Mouse (Mus musculus): ENCODE measurements around the gene Ccl17. TPM values are rescaled to one million over a fixed set of nuclear protein-coding genes. Genes with fewer than 3 reads are reported as not detected.

The Ccl17 gene
- total RNA-seq, 1 experiment, result 5.1 TPM

- Histone ChIP-seq H3K4me1 (ENCODE audit: control insufficient read depth in 2 of 2, insufficient read depth in 2 of 2, low read length in 2 of 2, poor library complexity in 1 of 2) (peaks cover 0 to 2% of the 10 kb centered on the region in 2 experiments; a peak in 1 of 4 replicates), H3K27ac (ENCODE audit: insufficient read depth, low read depth, low read length, poor library complexity, severe bottlenecking) (no peak overlapping the region), H3K36me3 (ENCODE audit: control insufficient read depth, insufficient read depth, low read length, poor library complexity, severe bottlenecking) (no peaks in the 10 kb centered on the region), H3K9ac (ENCODE audit: insufficient read depth, low read depth, low read length, poor library complexity, severe bottlenecking) (no peak overlapping the region), H3K9me3 (ENCODE audit: control insufficient read depth, insufficient read depth, low read depth, low read length) (no peaks in the 10 kb centered on the region), H3K4me3 (ENCODE audit: insufficient read depth in 1 of 2, low read depth in 1 of 2, low read length in 2 of 2, poor library complexity in 1 of 2, severe bottlenecking in 1 of 2) (no peak overlapping the region)
- TF ChIP-seq HCFC1 (IDR thresholded peaks at IDR 0.05; ENCODE audit: borderline replicate concordance, insufficient read depth, low read length), result no peak
- TF ChIP-seq MAFK (IDR thresholded peaks at IDR 0.05; ENCODE audit: insufficient read depth, low read depth, low read length), result no peak
- TF ChIP-seq ZNF384 (IDR thresholded peaks at IDR 0.05; ENCODE audit: low read depth, low read length), result no peak
- TF ChIP-seq CHD2 (IDR thresholded peaks at IDR 0.05; ENCODE audit: low read depth, low read length), result no peak
- no peak for TF ChIP-seq ZC3H11A (IDR thresholded peaks at IDR 0.05; ENCODE audit: borderline replicate concordance, low read depth, low read length)
- in situ Hi-C loops (cut with MboI; ENCODE audit: low sequenced_read_pairs in 2 of 2, unreplicated experiment in 2 of 2), result loop anchor here in 1 of 2 experiments (10.0 kb wide), 1 partner anchor 98 kb away; no protein-coding TSS in a partner anchor
- no peak for DNase-seq (ENCODE audit: low read depth, low spot score)
These were observed 7.9 kb upstream of the Ccl17 start for GRCm38 (mm10) chr8:94802375-94802774.

DNA sequence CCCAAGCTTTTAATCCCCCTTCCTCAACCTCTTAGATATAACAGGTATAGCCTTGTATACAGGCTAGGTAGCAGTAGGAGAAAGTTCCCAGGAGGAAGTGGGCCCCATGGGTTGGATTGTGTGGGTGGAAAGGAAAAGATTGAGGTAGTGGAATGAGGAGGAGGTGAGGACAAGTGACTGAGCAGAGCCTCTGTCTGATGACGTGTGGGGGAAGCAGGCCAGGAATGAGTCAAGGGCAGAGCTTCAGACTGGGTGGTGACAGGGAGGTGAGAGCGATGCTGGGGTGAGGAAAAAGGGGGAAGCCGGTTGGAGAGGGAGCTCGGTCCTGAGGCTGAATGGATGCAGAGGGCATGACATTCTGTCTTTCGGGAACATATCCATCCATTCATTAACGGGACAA is 6.7 kb upstream of the Ccl17 start:
- no peak for DNase-seq (ENCODE audit: low read depth, low spot score)
- peaks cover 0 to 2% of the 10 kb centered on the region in 2 experiments; a peak in 1 of 4 replicates for H3K4me1 ChIP-seq (ENCODE audit: control insufficient read depth in 2 of 2, insufficient read depth in 2 of 2, low read length in 2 of 2, poor library complexity in 1 of 2)
- no peak overlapping the region for H3K27ac ChIP-seq (ENCODE audit: insufficient read depth, low read depth, low read length, poor library complexity, severe bottlenecking)
- no peak overlapping the region for H3K4me3 ChIP-seq (ENCODE audit: insufficient read depth in 1 of 2, low read depth in 1 of 2, low read length in 2 of 2, poor library complexity in 1 of 2, severe bottlenecking in 1 of 2)
- in situ Hi-C loops (cut with MboI; ENCODE audit: low sequenced_read_pairs in 2 of 2, unreplicated experiment in 2 of 2), result loop anchor here in 1 of 2 experiments (10.0 kb wide), 1 partner anchor 99 kb away; no protein-coding TSS in a partner anchor
- H3K36me3 ChIP-seq (ENCODE audit: control insufficient read depth, insufficient read depth, low read length, poor library complexity, severe bottlenecking), result no peaks in the 10 kb centered on the region
- TF ChIP-seq ZC3H11A (IDR thresholded peaks at IDR 0.05; ENCODE audit: borderline replicate concordance, low read depth, low read length) (no peak), ZNF384 (IDR thresholded peaks at IDR 0.05; ENCODE audit: low read depth, low read length) (no peak), MAFK (IDR thresholded peaks at IDR 0.05; ENCODE audit: insufficient read depth, low read depth, low read length) (no peak), CHD2 (IDR thresholded peaks at IDR 0.05; ENCODE audit: low read depth, low read length) (no peak), HCFC1 (IDR thresholded peaks at IDR 0.05; ENCODE audit: borderline replicate concordance, insufficient read depth, low read length) (no peak)
- no peaks in the 10 kb centered on the region for H3K9me3 ChIP-seq (ENCODE audit: control insufficient read depth, insufficient read depth, low read depth, low read length)
- no peak overlapping the region for H3K9ac ChIP-seq (ENCODE audit: insufficient read depth, low read depth, low read length, poor library complexity, severe bottlenecking)

GRCm38 (mm10) chr8:94804546-94805340 is 5.5 kb upstream of the Ccl17 start:
- H3K9ac ChIP-seq (ENCODE audit: insufficient read depth, low read depth, low read length, poor library complexity, severe bottlenecking), result no peak overlapping the region
- H3K36me3 ChIP-seq (ENCODE audit: control insufficient read depth, insufficient read depth, low read length, poor library complexity, severe bottlenecking), result no peaks in the 10 kb centered on the region
- no peak overlapping the region for H3K27ac ChIP-seq (ENCODE audit: insufficient read depth, low read depth, low read length, poor library complexity, severe bottlenecking)
- H3K4me3 ChIP-seq (ENCODE audit: insufficient read depth in 1 of 2, low read depth in 1 of 2, low read length in 2 of 2, poor library complexity in 1 of 2, severe bottlenecking in 1 of 2), result no peak overlapping the region
- no peak for TF ChIP-seq CHD2 (IDR thresholded peaks at IDR 0.05; ENCODE audit: low read depth, low read length)
- no peak for TF ChIP-seq ZNF384 (IDR thresholded peaks at IDR 0.05; ENCODE audit: low read depth, low read length)
- no peak for TF ChIP-seq HCFC1 (IDR thresholded peaks at IDR 0.05; ENCODE audit: borderline replicate concordance, insufficient read depth, low read length)
- no peak for TF ChIP-seq ZC3H11A (IDR thresholded peaks at IDR 0.05; ENCODE audit: borderline replicate concordance, low read depth, low read length)
- no peak for TF ChIP-seq MAFK (IDR thresholded peaks at IDR 0.05; ENCODE audit: insufficient read depth, low read depth, low read length)
- in situ Hi-C loops (cut with MboI; ENCODE audit: low sequenced_read_pairs in 2 of 2, unreplicated experiment in 2 of 2), result loop anchor here (5.0 to 10.0 kb wide), 2 partner anchors 100 to 102 kb away; no protein-coding TSS in a partner anchor
- DNase-seq (ENCODE audit: low read depth, low spot score), result no peak
- no peaks in the 10 kb centered on the region for H3K9me3 ChIP-seq (ENCODE audit: control insufficient read depth, insufficient read depth, low read depth, low read length)
- peaks cover 0 to 2% of the 10 kb centered on the region in 2 experiments; a peak in 1 of 4 replicates for H3K4me1 ChIP-seq (ENCODE audit: control insufficient read depth in 2 of 2, insufficient read depth in 2 of 2, low read length in 2 of 2, poor library complexity in 1 of 2)

DNA sequence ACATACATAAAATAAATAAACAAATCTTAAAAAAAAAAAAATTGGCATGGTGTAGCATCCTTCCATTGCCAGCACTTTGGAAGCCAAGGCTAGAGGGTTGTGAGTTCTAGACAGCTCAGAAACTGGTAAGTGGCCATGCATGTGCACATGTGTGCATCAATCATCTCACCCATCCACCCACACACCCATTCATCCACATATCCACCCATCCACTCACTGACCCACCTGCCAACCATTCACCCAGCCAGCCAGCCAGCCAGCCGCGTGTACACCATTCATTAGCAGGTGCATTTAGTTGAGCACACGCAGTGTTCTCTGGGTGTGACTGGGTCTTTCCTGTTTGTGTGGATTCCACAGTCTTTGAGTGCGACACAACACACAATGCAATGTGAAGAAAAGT is 4.4 kb upstream of the Ccl17 start:
- in situ Hi-C loops (cut with MboI; ENCODE audit: low sequenced_read_pairs in 2 of 2, unreplicated experiment in 2 of 2), result loop anchor here (5.0 to 10.0 kb wide), 2 partner anchors 101 to 104 kb away; no protein-coding TSS in a partner anchor
- Histone ChIP-seq H3K4me1 (ENCODE audit: control insufficient read depth in 2 of 2, insufficient read depth in 2 of 2, low read length in 2 of 2, poor library complexity in 1 of 2) (no peaks in the 10 kb centered on the region; a peak in 1 of 4 replicates), H3K4me3 (ENCODE audit: insufficient read depth in 1 of 2, low read depth in 1 of 2, low read length in 2 of 2, poor library complexity in 1 of 2, severe bottlenecking in 1 of 2) (no peak overlapping the region), H3K27ac (ENCODE audit: insufficient read depth, low read depth, low read length, poor library complexity, severe bottlenecking) (no peak overlapping the region), H3K9ac (ENCODE audit: insufficient read depth, low read depth, low read length, poor library complexity, severe bottlenecking) (no peak overlapping the region), H3K9me3 (ENCODE audit: control insufficient read depth, insufficient read depth, low read depth, low read length) (no peaks in the 10 kb centered on the region), H3K36me3 (ENCODE audit: control insufficient read depth, insufficient read depth, low read length, poor library complexity, severe bottlenecking) (no peaks in the 10 kb centered on the region)
- TF ChIP-seq CHD2 (IDR thresholded peaks at IDR 0.05; ENCODE audit: low read depth, low read length) (no peak), MAFK (IDR thresholded peaks at IDR 0.05; ENCODE audit: insufficient read depth, low read depth, low read length) (no peak), HCFC1 (IDR thresholded peaks at IDR 0.05; ENCODE audit: borderline replicate concordance, insufficient read depth, low read length) (no peak), ZC3H11A (IDR thresholded peaks at IDR 0.05; ENCODE audit: borderline replicate concordance, low read depth, low read length) (no peak), ZNF384 (IDR thresholded peaks at IDR 0.05; ENCODE audit: low read depth, low read length) (no peak)
- DNase-seq (ENCODE audit: low read depth, low spot score), result no peak
